Comparison of ENCODE assay signal across 8 mouse cellular contexts in the genomic region with DNA sequence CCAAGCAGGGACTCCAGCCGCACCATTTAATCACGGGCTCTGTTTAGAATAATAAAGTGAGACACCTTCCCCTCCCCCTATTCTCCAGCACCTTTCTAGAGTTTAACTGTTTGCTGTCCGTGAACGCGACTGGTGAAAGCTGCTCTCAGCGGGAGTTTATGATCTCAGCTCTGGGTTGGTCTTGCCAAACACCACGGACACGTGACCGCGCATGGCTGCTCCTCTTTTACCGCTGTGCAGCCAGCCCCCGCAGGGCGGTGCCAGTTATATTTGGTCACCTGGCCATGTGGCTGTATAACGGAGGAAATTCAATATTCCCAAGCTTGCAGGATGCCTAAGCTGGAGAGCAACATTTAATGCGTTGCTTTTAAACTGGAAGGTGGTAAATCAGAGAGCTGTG. TPM values are rescaled to one million over a fixed set of nuclear protein-coding genes. Genes with fewer than 3 reads are reported as not detected.
DNase-seq lines count a peak whose midpoint lies in the region; TF ChIP-seq lines count a peak whose summit lies in the region.

TSS of gene Abca8b (minus strand) at position 222 of the 400 bp plus-strand sequence.

- peak within 1 kb of the TSS; percentile 36 for H3K4me3 ChIP-seq in spleen, adult 2 months (ENCODE audit: extremely low read depth, insufficient read depth, insufficient read length)
- H3K4me3 ChIP-seq in embryonic facial prominence, embryonic 10.5 days, result peak within 1 kb of the TSS; percentile 52

- TF ChIP-seq CTCF in spleen, adult 2 months (IDR thresholded peaks at IDR 0.05; ENCODE audit: extremely low read depth, insufficient read depth, insufficient read length, insufficient replicate concordance), result no peak

- no peaks in the 10 kb centered on the region for H3K9me3 ChIP-seq in embryonic facial prominence, embryonic 10.5 days

- intact Hi-C loops in left cerebral cortex, postnatal 36 days (cut with DNase I), result no loop called here

- H3K27ac ChIP-seq in spleen, adult 2 months (ENCODE audit: insufficient read depth, low read length), result no peak within 1 kb of the TSS
- peak within 1 kb of the TSS; percentile 79 for H3K27ac ChIP-seq in embryonic facial prominence, embryonic 10.5 days (replicated peaks)

- no peak for TF ChIP-seq POLR2A in spleen, adult 2 months (IDR thresholded peaks at IDR 0.05; ENCODE audit: low read depth, low read length)

- no peaks in the 10 kb centered on the region for H3K27me3 ChIP-seq in spleen, adult 2 months (ENCODE audit: control insufficient read depth, insufficient read depth, low read length)
- no peaks in the 10 kb centered on the region for H3K27me3 ChIP-seq in embryonic facial prominence, embryonic 10.5 days (replicated peaks; ENCODE audit: low read depth, poor library complexity, severe bottlenecking)

- under 1% methylated on average over 15 of the region's 15 CpGs for WGBS in spleen, adult 2 months
- WGBS in embryonic facial prominence, embryonic 10.5 days, result under 1% methylated on average over 15 of the region's 15 CpGs

- no peaks in the 10 kb centered on the region for H3K4me1 ChIP-seq in spleen, adult 2 months (ENCODE audit: control insufficient read depth, insufficient read depth, insufficient read length)
- H3K4me1 ChIP-seq in embryonic facial prominence, embryonic 10.5 days, result peaks cover 22% of the 10 kb centered on the region

- peak in 1 of 2 experiments; percentile 10 for DNase-seq in spleen, adult 2 months (ENCODE audit: low read depth in 1 of 2, low spot score in 2 of 2)
- DNase-seq in spleen, adult 12 weeks (ENCODE audit: low spot score), result no peak
- DNase-seq in embryonic facial prominence, embryonic 10.5 days (ENCODE audit: low spot score), result peak; percentile 88
- DNase-seq in heart, adult 11 months, result peak; percentile 99
- DNase-seq in kidney, adult 11 months, result peak; percentile 63
- peak; percentile 85 to 87 for DNase-seq in left cerebral cortex, postnatal 36 days (ENCODE audit: low spot score in 2 of 2)
- peak; percentile 82 for DNase-seq in mesoderm, embryonic 11.5 days (ENCODE audit: low read depth, low spot score)
- peak; percentile 67 for DNase-seq in right cerebral cortex, postnatal 4 days

- H3K36me3 ChIP-seq in spleen, adult 2 months (ENCODE audit: control insufficient read depth, insufficient read depth, low read length), result no peaks in the 10 kb centered on the region
- H3K36me3 ChIP-seq in embryonic facial prominence, embryonic 10.5 days (replicated peaks), result no peaks in the 10 kb centered on the region

RNA-seq across cellular contexts. Expression of gene Abca8b, which starts in this region (rescaled TPM):
- 0.18 and 0.19 TPM in 2 replicates for polyA plus RNA-seq in spleen, adult 2 months (2012; rRNA removed)
- 0.37 and 0.38 TPM in 2 replicates for polyA plus RNA-seq in embryonic facial prominence, embryonic 10.5 days (2016; fragmentation: Nextera tagmentation; extraction: Ambion mirVana)
- total RNA-seq in left cerebral cortex, postnatal 36 days (2021), result 10 to 100 TPM; 11.1 to 12.3 TPM

Comparison
In these comparisons a context has a peak if more than half of its experiments do, and no peak if none do; other contexts are left out.
1. Peak in DNase-seq, H3K4me3 ChIP-seq and H3K27ac ChIP-seq in embryonic facial prominence, embryonic 10.5 days; RNA of the gene not detected or under 1 TPM.